Mouse (Mus musculus) kidney, adult 2 months (tissue): ENCODE results near the gene Lyl1.

ENCODE experiments used
- CTCF ChIP-seq: fragments of 200-500 bp; conservative IDR thresholded peaks from 2 replicates; pipeline ENCODE4 v1.5.1; 2011; ENCODE audit warnings: low read depth, mild to moderate bottlenecking, control low read depth, low read length, moderate library complexity, mixed read lengths; ENCODE audit not compliant: insufficient read depth, insufficient read length
- POLR2A ChIP-seq: fragments of 200-500 bp; IDR thresholded peaks from one replicate; pipeline ENCODE4 v1.6.1; 2011; ENCODE audit warnings: low read depth, low read length, control low read depth

DNA sequence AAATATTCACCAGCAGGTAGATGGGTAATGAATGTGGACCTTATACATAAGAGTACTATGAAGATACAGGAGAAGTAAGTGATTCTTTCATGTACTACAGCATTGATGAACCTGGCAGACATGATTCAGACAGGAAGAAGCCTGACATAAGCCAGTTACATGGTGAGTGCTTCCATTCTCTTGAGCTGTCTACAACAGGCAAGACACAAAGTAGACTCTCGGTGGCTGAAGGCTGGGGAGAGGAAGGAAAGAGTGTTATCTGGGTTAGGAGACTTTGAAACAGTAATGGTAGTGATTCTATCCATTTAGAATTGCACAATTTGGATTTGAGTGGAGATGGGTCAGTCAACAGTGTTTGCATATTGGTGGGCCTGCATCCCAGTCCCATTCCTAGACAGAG, 42.3 kb upstream of the Lyl1 start:
- TF ChIP-seq CTCF (no peak), POLR2A (no peak)
